Mouse (Mus musculus) kidney, postnatal 25 days (tissue): ENCODE data around the gene Zfp672.

Experiments
- DNase-seq, 2 experiments: peaks; one replicate each; pipeline ENCODE4 v3.0.0; 2021; ENCODE audit warnings: mixed read lengths in 2 of 2

Gene Zfp672

DNA sequence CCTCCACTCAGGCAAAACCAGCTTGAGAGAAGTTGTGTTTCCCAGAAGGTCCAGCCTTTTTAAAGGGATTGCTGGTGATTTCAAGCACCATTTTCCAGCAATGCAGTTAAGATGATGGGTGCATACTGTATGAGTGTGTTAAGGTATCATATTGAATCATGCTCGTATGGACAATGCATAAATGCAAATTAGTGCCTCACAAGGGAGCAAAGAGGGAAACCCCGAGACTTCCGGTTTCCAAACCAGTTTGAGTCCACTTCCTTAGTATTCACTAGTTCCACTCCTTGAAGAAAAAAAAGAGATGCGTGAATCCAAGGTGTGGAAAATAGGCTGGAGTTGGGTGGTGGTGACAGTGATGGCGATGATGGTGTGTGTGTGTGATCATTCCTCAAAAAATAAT is 47.6 kb downstream of the Zfp672 start:
- no peak for DNase-seq

DNA sequence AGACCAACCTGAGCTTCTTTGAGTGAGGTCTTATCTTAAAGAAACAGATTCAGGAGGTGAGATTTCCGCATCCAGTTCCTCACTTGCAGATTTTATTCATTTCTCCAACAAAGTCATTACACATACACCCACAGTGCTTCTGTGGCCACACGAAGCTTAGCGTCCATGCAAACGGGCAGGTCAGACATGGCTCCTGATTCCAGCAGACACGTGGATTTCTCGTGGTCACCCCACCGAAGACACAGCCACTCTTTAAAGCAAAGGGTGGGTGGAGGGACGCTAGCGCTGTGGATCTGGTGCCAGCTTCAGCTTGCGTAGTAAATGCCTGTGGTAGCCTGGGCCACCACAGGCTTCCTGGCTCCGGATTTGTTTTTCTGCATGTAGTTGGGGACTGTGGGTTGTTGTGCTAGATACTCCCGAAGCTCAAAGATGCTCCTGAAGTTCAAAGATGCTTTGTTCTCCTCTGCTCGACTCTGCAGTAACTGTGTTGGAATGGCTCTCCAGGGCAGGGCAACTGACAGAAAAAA is 48.1 kb downstream of the Zfp672 start:
- no peak for DNase-seq

GRCm38 (mm10) chr11:58275756-58276155 is 54.4 kb downstream of the Zfp672 start:
- DNase-seq = no peak

DNA sequence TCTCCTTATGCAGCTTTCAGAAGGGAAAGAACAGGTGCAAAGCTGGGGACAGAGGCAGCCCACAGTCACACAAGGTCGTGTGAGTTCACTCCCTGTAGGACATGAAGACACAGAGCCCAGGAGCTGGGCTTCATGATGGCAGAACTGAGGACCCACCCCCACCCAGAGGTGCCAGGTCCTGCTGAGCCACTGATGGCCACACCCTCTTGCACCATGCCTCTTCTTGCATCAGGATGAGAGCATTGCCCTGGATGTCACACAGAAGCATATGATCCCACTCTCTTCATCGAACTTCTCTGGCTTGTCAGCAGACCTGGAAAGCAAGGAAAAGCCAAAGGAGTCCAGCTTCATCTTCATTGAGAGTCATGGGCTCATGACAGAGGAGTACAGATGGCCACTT is 55.6 kb downstream of the Zfp672 start, which contains the start of gene 4930438A08Rik:
TSS of gene 4930438A08Rik (plus strand) at position 228 of the 400 bp plus-strand sequence.
- DNase-seq = no peak

- DNase-seq = no peak
Observed at GRCm38 (mm10) chr11:58268285-58268684, 61.9 kb downstream of the Zfp672 start.
